Mouse (Mus musculus) lung, adult 2 months (tissue): ENCODE data around the gene Bcap31.

Experiments used
- CTCF ChIP-seq: fragments of 200-500 bp; IDR thresholded peaks from 2 replicates; pipeline ENCODE4 v1.5.1; 2011; ENCODE audit warnings: mild to moderate bottlenecking, low read length, control low read depth; ENCODE audit not compliant: insufficient read depth
- POLR2A ChIP-seq: fragments of 200-500 bp; IDR thresholded peaks from 2 replicates; pipeline ENCODE4 v1.6.1; 2011; ENCODE audit warnings: low read depth, mild to moderate bottlenecking, control low read depth, low read length, borderline replicate concordance; ENCODE audit errors: extremely low read depth

DNA sequence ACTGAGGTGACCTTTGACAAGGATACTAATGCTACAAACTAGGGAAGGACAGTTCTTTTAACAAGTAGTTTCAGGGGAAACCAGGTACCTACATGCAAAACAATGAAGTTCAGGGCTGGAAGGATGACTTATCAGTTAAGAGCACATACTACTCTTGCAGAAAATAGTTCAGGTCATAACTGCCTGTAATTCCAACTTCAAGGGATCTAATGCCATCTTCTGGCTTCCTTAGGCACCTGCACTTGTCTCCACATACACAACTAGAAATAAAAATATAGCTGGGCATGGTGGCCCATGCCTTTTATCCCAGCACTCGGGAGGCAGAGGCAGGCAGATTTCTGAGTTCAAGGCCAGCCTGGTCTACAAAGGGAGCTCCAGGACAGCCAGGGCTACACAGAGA, 33.0 kb upstream of the Bcap31 start:
- TF ChIP-seq POLR2A, result no peak
- TF ChIP-seq CTCF, result no peak
